Mouse (Mus musculus) midbrain, postnatal 0 days (tissue): ENCODE results near the gene Snai1. TPM values are rescaled to one million over a fixed set of nuclear protein-coding genes. Genes with fewer than 3 reads are reported as not detected.

ENCODE experiments used
- ATAC-seq: fragments of 200-750 bp; cut with Nextera tagmentation; 2 replicates; pipeline ENCODE4 v1.8.0; 2017; ENCODE audit warnings: moderate number of reproducible peaks, mild to moderate bottlenecking, moderate TSS enrichment, moderate library complexity; ENCODE audit not compliant: low FRiP score
- DNase-seq: peaks from one replicate; pipeline ENCODE4 v3.0.0-alpha.2; 2015; ENCODE audit warnings: low spot score
- H3K27ac ChIP-seq: fragments of 300-500 bp; sonication (generic); 2 replicates; pipeline ENCODE4 v1.5.1; 2014; ENCODE audit warnings: low read depth, mild to moderate bottlenecking, low read length, mixed read lengths
- H3K27me3 ChIP-seq: fragments of 300-500 bp; sonication (generic); 2 replicates; pipeline ENCODE4 v1.6.1; 2014; ENCODE audit warnings: low read length, control low read depth, mixed read lengths; ENCODE audit not compliant: insufficient read depth
- H3K36me3 ChIP-seq: fragments of 300-500 bp; sonication (generic); 2 replicates; pipeline ENCODE4 v1.6.1; 2014; ENCODE audit warnings: low read length, control low read depth, mixed read lengths; ENCODE audit not compliant: insufficient read depth
- H3K4me1 ChIP-seq: fragments of 300-500 bp; sonication (generic); 2 replicates; pipeline ENCODE4 v1.6.1; 2014; ENCODE audit warnings: mild to moderate bottlenecking, control low read depth, antibody characterized with exemption, low read length, mixed read lengths; ENCODE audit not compliant: insufficient read depth
- H3K4me2 ChIP-seq: fragments of 300-500 bp; sonication (generic); 2 replicates; pipeline ENCODE4 v1.6.1; 2014; ENCODE audit warnings: low read depth, mild to moderate bottlenecking, low read length, mixed read lengths; ENCODE audit not compliant: poor library complexity, severe bottlenecking
- H3K4me3 ChIP-seq: fragments of 300-500 bp; sonication (generic); 2 replicates; pipeline ENCODE4 v1.5.1; 2014; ENCODE audit warnings: low read depth, mild to moderate bottlenecking, low read length, moderate library complexity
- H3K9ac ChIP-seq: fragments of 300-500 bp; sonication (generic); replicated peaks from 2 replicates; pipeline ENCODE4 v1.6.1; 2014; ENCODE audit warnings: mild to moderate bottlenecking, low read length, moderate library complexity, mixed read lengths; ENCODE audit not compliant: poor library complexity, severe bottlenecking
- H3K9me3 ChIP-seq: fragments of 300-500 bp; sonication (generic); 2 replicates; pipeline ENCODE4 v1.6.1; 2016; ENCODE audit warnings: low read length, control low read depth
- CTCF ChIP-seq: IDR thresholded peaks from 2 replicates; pipeline ENCODE4 v1.5.1; 2016; ENCODE audit warnings: antibody characterized with exemption, mild to moderate bottlenecking
- WGBS: fragments of 180-500 bp; shearing (Covaris S2); extraction: QIAGEN DNeasy Blood & Tissue Kit; methylation state at CpG from one replicate; pipeline ENCODE4 v1.1.7; 2014; 5-methylcytosine and 5-hydroxymethylcytosine counted together
- polyA plus RNA-seq: library from polyadenylated mRNA; unstranded; fragments of >200 nt; fragmentation: Nextera tagmentation; extraction: Ambion mirVana; gene quantifications from 2 replicates; pipeline ENCODE4 v1.2.1, GENCODE M21; 2015
- total RNA-seq: library from RNA; depleted of rRNA; stranded (reverse); fragments of >200 nt; gene quantifications from 2 replicates; pipeline ENCODE4 v1.2.3, GENCODE M21; 2014

The Snai1 gene
- total and polyA plus RNA-seq, 2 experiments from 2014 or later: 0.71 to 3.8 TPM

DNA sequence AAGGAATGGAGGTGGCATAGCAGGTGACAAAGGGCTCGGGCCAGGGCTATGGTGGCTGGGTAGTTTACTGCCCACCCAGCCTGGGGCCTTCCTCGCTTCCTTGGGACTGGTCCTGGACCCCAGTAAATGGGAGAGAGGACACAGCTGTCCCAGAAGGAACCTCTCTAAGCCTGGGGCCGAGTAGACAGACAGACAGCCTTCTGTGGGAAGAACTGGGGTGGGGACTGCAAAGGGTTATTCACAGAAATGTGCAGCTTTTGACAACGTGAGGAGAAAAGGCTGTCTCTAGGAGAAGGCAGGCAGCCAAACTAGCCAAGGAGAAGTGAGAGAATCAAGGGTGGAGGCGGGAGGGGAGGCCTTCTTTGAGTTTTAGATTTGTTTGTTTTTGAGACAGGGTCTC lies 6.5 kb downstream of the Snai1 start:
- WGBS: 67% methylated on average over 5 of the region's 5 CpGs
- Histone ChIP-seq H3K9ac (no peak overlapping the region), H3K4me3 (no peak overlapping the region), H3K27ac (no peak overlapping the region), H3K9me3 (no peaks in the 10 kb centered on the region), H3K36me3 (no peaks in the 10 kb centered on the region), H3K4me2 (no peak overlapping the region), H3K4me1 (no peaks in the 10 kb centered on the region), H3K27me3 (peaks cover 13% of the 10 kb centered on the region)
- DNase-seq: no peak
- ATAC-seq: no peak
- TF ChIP-seq CTCF: no peak

DNA sequence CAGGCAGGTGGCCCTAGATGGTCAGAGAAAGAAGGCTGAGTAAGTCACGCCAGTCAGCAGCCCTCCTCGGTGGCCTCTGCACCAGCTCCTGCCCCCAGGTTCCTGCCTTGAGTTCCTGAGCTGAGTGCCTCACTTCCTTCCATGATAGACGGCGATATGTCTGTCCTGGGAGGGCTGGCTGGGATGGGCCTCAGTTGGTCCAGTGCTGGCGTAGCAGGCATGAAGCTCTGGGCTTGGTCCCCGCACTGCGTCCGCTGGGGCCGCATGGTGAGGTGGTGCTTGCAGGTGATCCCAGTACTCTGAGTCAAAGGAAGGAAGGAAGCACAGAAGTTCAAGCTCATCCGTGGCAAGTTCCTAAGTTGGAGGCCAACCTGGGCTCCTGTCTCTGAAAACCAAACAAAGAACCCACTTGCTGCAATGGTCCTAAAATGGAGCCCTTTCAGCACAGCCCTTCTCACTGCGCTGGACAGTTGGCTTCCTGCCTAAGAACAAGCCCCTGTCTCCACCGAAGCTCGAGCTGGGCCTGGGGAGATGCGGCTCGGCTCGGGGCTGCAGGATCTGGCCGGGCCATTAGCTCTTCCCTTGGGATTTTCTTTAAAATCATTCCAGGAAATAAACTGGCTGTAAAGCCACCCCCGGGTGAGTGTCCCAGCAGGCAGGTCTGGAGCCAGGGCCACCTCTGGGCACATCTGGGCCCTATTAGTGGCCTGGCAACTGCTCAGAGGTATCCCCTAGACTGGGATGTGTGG lies 8.6 kb downstream of the Snai1 start:
- DNase-seq: no peak
- Histone ChIP-seq H3K36me3 (no peaks in the 10 kb centered on the region), H3K4me1 (no peaks in the 10 kb centered on the region), H3K27ac (no peak overlapping the region), H3K4me3 (no peak overlapping the region), H3K9ac (no peak overlapping the region), H3K4me2 (no peak overlapping the region), H3K27me3 (no peaks in the 10 kb centered on the region), H3K9me3 (no peaks in the 10 kb centered on the region)
- TF ChIP-seq CTCF: no peak
- WGBS: 79% methylated on average over 18 of the region's 18 CpGs
- ATAC-seq: no peak

DNA sequence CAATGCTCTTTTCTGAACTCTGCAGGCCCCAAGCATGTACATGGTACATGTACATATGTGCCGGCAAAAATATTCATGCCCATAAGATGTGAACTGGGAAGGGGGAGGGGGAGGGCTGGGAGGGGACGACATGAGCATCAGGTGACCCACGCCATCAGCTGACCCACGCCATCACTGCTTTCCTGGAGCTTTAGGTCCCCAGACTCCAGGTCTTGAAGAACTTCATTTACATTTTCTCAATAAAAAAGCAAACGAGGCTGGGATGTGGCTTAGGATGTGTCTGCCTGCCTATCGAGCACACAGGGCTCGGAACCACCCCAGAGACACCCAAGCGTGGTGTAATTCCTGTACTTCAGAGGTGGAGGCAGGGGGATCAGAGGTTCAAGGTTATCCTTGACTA lies 9.4 kb downstream of the Snai1 start:
- no peak for TF ChIP-seq CTCF

DNA sequence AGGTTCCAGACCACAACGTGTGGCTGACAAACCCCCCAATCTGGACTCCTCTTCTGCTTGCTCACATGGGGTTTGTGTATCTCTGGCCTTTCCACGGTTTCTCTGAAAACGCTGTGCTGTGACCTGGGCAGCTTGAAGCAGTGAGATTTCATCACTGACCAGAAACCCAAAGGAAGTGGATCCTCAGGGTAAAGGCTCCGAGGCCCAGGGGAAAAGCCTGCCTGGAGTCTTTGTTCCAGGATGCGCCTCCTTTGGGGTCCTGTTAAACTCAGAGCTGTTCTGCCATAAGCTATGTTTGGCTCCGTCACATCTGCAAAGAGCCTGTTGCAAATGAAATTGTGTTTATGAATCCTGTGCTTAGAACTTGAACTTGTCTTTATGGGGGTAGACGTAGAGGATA lies 11.0 kb downstream of the Snai1 start:
- Histone ChIP-seq H3K27ac (no peak overlapping the region), H3K36me3 (no peaks in the 10 kb centered on the region), H3K9me3 (no peaks in the 10 kb centered on the region), H3K27me3 (no peaks in the 10 kb centered on the region), H3K4me2 (no peak overlapping the region), H3K4me3 (no peak overlapping the region), H3K4me1 (no peaks in the 10 kb centered on the region), H3K9ac (no peak overlapping the region)
- DNase-seq (no peak), ATAC-seq (no peak)
- WGBS: 82% methylated on average over 7 of the region's 7 CpGs
- no peak for TF ChIP-seq CTCF

More for the DNA sequence above, 9.4 kb downstream of the Snai1 start:
- DNase-seq (no peak), ATAC-seq (no peak)
- Histone ChIP-seq H3K27me3 (no peaks in the 10 kb centered on the region), H3K4me1 (no peaks in the 10 kb centered on the region), H3K9me3 (no peaks in the 10 kb centered on the region), H3K4me3 (no peak overlapping the region), H3K36me3 (no peaks in the 10 kb centered on the region), H3K9ac (no peak overlapping the region), H3K27ac (no peak overlapping the region), H3K4me2 (no peak overlapping the region)
- WGBS: 72% methylated on average over 8 of the region's 8 CpGs

DNA sequence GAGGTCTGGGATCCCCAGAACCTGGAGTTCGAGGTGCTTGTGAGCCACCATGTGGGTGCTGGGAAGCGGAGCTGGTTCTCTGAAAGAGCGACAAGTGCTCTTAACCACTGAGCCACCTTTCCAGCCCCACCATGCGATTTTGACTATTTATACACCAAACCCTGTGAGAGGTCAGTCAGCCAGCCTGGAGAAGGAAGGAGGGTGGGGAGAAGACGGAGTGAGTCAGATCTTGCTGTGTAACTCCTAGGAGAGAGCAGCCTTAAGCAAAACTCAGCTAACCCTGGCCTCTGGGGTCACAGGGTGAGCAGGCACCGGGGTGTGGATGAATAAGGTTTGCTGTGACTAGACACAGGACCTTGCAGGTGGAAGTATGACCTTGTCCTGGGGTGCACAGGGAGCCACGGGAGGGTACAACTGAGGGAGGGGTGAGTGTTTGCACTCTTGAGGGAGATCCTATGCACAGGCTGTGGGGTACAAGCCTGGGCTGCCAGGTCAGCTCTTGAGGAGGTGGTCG lies 12.4 kb downstream of the Snai1 start:
- Histone ChIP-seq H3K27ac (no peak overlapping the region), H3K27me3 (no peaks in the 10 kb centered on the region), H3K4me3 (no peak overlapping the region), H3K9me3 (no peaks in the 10 kb centered on the region), H3K9ac (no peak overlapping the region), H3K36me3 (no peaks in the 10 kb centered on the region), H3K4me1 (no peaks in the 10 kb centered on the region), H3K4me2 (no peak overlapping the region)
- 75% methylated on average over 8 of the region's 8 CpGs for WGBS
- ATAC-seq (no peak), DNase-seq (no peak)
- TF ChIP-seq CTCF: no peak

DNA sequence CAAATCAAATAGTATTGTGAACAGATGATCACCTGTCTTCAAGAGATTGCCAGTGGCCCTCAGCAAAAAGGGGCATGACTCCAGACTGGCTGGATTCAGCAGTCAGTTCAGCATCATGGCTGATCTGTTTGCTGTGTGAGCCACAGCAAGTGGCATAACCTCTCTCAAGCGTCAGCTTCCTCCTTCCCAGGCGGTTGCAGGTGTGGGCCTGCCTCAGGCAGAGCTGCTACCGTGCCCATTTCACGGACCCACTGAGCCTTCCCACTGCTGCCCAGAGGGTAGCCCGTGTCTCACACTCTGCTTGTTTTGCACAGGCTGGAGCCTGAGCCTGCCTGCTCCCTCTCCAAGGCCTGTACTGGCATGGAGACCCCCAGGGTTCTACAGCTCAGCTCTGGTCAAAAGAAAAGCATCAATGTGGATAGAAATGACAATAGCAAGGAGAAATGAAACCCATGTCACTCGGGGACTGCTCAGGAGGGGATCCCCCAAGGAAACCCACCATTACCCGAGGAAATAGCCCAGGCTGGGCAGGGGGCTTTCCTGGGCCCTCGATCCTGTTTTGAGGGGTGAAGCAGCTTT lies 13.4 kb downstream of the Snai1 start:
- H3K4me2 ChIP-seq: no peak overlapping the region
- no peak overlapping the region for H3K4me3 ChIP-seq
- H3K27ac ChIP-seq: no peak overlapping the region
- H3K4me1 ChIP-seq: no peaks in the 10 kb centered on the region
- no peak for ATAC-seq
- H3K9ac ChIP-seq: no peak overlapping the region
- WGBS: 73% methylated on average over 8 of the region's 8 CpGs
- TF ChIP-seq CTCF: no peak
- DNase-seq: no peak
- no peaks in the 10 kb centered on the region for H3K27me3 ChIP-seq
- H3K9me3 ChIP-seq: no peaks in the 10 kb centered on the region
- H3K36me3 ChIP-seq: no peaks in the 10 kb centered on the region
